Mouse (Mus musculus) frontal cortex, adult (tissue): ENCODE data around the gene Zfp791.
A peak's percentile ranks its signal among the peaks of the same experiment; 100 is the strongest.
"Not testable (repeated sequence)": the region's sequence is repeated elsewhere in the genome, so short reads cannot be mapped to it uniquely, and the experiment has no call there.

Source experiments
- ATAC-seq: cut with Nextera tagmentation; 2 replicates; pipeline ENCODE4 v1.9.2; 2017; ENCODE audit warnings: mild to moderate bottlenecking, moderate library complexity, mixed read lengths; ENCODE audit not compliant: low TSS enrichment

The Zfp791 gene

DNA sequence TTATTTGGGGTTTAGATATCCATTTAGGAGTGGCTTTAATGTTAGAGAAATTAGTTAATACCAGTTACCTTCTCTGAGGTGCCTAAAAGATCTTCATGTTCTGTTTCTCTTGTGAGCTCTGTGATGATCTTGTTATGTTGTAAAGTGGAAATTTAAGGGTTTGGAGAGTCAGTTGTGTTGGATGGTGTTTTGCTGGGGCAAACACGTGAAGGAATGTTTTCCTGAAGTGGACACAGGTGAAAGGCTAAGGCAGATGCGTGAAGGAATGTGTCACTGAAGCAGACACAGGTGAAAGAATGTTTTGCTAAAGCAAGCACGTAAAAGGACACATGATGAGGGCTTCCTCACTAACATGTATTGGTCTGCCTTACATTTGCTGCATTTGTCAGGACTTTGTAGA, at the start of gene Zfp791:
Gene Zfp791, minus strand, starts transcription at position 101 of the 400 bp plus-strand sequence.
- ATAC-seq, result no peak

DNA sequence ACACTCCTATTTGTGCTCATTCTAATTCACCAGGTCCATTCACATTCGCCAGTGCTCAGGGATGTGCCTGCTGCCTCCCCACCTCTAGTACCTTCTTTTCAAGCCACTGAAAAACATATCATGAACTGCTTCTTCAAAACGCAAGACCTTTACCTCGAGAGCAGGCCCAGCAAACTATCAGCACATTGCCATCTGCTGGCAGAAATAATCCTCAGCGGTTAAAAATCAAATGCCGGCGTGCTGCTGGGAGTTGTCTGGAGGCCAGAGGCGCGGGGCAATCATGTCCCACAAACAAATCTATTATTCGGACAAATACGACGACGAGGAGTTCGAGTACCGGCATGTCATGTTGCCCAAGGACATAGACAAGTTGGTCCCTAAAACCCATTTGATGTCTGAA, 48.4 kb upstream of the Zfp791 start:
- ATAC-seq, result peak; percentile 72; the same call in 1 of the 2 replicates

DNA sequence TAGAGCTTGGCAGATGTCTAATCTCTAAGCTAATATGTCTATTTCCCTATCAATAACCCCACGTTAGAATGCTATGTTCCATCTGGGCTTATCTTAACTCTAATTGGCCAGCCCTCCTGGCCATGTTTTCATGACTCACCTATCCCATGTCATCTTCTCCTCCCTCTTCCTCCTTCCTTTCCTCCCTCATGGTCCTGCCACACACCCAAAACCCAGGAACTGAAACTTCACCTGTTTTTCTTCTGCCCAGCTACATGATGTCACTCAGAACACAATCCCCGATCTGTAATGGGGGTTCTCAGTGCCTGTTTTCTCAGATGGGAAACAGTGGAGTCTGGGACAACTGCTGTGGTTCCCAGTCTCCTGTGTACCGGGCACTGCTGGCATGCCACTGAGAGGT, 28.7 kb upstream of the Zfp791 start, which contains the start of gene Cks1brt:
Gene Cks1brt, plus strand, starts transcription at position 301 of the 400 bp plus-strand sequence.
- no peak for ATAC-seq

DNA sequence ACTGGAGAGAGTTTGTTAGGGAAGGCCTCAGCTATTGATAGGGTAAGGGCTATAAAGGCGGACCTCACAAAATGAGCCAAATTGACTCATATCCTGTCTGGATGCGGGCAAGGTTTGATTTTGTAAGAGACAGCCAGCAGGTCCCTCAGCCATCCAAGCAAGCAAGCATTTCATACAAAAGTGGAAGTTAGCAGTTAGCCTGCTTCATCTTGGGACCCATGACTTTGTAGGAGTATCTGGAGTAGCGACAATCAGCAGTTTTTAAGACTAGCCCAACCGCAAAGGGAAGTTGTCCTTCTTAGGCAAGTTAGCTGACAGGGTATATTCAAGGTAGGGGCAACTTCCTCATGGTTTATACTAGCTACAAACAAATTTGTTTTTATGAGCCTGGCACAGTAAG, 19.6 kb upstream of the Zfp791 start:
- no peak for ATAC-seq

DNA sequence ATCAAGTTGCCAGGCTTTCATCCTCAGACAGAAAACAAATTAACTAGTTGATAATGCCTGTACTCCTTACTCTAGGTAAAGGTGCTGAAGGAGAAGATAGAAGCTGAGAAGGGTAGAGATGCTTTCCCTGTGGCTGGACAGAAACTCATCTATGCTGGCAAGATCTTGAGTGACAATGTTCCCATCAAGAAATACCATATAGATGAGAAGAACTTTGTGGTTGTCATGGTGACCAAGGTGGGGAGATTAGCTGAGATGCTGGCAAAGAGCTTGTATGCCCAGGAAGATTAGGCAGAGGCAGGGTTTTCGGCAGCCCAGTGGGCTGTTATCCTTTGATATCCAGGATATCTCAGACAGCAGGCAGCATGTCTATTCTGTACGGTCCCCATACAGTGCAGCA, 12.8 kb upstream of the Zfp791 start:
- not testable (repeated sequence) for ATAC-seq

DNA sequence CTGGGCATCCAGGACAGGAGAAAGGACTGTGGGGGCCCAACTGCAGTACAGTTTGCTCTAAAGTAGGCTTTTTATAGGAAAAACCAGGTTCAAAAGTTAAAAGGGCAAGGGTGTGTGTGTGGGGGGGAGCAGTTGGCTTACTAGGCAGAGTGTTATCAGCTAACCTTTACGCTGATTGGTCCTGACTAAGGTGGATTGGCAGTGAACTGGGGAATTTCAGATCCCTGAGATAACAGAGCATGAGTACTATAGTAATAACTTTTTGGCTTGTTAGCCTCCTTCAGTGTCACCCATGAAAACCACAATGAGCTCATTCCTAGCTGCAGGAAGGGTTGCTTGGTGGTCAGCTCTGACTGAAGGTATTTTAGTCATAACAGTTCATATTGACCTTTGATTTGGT, 9.4 kb upstream of the Zfp791 start:
- no peak for ATAC-seq

DNA sequence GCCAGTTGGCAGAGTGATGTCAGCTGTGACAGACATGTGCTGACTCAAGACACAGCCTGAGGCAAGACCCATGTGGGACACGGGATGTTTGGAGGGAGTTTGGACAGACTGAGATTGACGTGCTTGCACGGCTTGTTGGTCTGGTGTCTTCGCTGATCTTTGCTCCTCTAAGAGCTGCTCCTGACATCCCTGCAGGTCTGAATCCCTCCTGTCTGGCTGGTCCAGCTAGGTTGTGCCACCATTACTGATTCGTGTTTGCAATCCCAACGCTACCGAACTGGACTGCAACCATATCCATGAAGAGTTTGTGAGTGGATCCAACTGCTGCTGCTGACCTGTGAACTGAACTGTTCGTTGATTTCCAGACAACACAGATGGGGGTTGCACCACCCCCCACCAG, 796 bp upstream of the Zfp791 start:
- ATAC-seq, result no peak

DNA sequence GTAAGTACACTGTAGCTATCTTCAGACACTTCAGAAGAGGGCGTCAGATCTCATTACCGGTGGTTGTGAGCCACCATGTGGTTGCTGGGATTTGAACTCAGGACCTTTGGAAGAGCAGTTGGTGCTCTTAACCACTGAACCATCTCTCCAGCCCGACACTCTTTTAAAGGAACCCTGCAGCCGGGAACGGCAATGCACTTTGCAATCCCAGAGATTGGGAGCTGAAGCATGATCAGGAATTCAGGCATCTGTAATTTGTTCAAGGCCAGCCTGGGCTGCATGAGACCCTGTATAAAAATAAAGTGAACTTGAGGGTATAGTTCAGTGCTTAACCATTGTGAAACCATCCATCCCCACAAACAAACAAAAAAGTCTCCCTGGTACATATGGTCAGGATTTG, 2.6 kb downstream of the Zfp791 start:
- ATAC-seq, result not testable (repeated sequence)

DNA sequence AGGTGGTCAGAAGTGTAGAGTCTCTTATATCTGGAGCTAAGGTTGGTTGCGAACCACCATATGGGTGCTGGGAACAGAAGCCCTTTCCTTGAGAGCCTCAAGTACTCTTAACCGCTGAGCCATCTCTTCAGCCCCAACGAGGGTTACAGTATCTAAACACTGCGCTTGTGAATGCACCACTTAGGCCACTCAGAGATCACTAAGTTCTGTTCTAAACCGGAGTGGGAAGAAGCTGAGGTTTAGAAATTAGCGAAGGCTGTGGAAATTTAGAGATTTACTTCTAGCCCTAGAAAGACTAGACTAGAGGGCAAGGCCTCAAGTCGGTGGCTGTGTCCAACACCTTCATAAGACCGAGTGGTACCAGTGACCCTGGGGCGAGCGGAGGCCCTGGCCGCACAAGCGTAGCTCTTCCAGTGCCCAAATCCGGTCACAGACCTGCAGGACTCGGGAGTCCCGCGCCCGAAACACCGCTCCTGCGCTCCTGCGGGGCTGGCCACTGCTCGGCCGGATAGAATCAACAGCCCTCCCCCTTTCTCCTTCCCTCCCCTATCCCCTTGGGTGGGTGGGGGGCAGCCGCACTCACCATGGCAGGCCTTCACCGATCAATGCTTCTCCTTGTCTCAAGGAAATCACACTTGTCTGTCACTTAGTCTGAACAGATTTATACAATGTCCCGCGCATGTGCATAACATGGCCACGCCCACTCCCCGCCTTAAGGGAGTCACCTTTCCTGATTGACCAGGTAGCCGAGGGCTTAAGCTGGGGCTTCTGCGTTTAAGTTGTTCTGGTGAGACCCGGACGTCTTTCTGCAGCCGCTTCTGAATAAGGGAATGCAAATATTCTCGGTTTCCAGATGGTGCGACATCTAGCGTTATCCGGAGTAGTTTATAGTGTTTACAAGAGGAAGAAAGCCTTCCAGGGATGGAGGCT, 3.6 kb downstream of the Zfp791 start:
- ATAC-seq, result peak; percentile 97

DNA sequence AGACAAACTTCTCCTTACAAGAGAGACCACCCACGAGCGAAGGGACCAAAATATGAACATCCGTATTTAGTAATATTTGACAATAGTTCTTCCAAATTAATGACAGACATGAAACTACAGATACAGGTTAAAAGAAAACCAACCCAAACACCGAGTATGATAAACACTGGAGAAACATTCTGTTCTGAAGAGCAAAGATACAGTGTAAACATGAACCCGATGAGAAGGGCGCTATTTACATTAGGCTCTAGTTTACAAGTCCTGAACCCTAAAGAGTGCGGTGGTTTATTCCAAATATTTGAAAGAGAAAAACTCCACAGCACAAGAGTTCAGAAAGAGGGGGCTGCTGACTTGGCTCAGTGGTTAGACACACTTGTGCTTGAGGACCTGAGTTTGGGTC, 5.9 kb downstream of the Zfp791 start:
- ATAC-seq, result no peak

DNA sequence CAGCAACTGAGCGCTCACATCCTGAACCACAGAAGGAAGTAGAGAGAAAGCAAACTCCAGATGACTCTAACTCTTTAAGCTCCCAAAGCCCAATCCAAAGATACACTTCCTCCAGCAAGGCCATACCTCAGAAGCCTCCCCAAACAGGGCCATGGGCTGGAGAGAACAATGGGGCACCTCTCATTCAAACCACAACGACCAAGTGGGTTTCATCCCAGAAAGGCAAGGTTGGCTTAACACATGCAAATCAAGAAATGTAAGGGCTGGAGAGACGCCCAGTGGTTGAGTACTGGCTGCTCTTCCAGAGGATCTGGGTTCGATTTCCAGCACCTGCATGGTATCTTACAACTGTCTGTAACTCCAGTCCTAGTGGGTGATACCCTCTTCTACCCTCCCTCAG, 7.4 kb downstream of the Zfp791 start:
- ATAC-seq, result no peak

DNA sequence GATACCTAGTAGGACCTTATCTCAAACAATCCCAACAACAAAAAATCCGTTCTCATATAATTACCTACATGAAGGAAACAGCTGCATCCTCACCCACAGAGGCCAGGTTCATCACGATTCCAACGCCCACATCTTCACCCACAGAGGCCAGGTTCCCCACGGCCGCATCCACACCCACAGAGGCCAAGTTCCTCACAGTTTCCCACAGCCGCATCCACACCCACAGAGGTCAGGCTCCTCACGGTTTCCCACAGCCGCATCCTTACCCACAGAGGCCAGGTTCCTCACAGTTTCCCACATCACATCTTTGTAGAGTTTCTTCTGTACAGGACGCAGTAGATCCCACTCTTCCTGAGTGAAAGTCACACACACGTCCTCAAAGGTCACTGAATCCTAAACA, 9.7 kb downstream of the Zfp791 start:
- ATAC-seq, result no peak

DNA sequence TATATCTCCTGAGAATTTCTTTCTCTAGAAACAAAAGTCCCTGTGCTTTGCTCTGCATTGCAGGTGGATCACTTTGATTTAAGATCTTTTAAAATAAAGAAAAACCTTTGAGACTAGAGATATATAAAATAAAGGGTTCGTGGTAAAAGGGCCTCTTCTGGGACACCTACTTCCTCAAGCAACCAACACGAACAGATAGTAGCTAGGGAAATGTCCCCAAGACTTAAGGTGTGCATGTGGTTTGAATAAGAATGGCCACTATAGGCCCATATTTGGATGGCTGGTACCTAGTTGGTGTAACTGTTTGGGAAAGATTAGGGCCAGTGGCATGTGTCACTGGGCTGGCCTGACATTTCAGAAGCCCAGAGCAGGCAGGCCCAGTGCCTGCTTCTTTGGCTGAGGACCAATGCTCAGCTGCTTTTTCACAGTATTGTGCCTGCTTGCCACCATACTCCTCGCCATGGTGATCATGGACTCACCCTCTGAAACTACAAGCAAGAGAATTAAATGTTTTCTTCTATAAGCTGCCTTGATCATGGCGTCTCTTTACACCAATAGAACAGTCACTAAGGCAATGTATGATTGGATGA, 22.7 kb downstream of the Zfp791 start:
- no peak for ATAC-seq

DNA sequence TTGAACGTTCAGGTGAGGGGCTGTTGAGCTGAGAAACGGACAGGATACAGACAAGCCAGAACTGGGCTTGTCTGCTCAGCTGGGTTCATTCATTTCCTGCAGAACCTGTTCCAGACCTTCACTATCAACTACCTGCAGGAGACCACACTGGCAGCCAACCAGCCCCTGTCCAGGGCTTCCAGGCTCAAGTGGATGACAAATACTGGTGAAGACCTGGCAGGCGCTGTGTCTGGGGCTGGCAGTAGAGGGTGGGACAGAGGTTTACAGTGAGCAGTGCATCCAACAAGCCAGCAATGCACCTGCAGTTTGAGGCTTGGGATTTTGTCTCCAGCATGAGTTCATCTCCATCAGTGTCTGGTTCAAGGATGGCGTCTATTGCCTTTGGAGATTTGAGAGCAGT, 26.0 kb downstream of the Zfp791 start:
- no peak for ATAC-seq

DNA sequence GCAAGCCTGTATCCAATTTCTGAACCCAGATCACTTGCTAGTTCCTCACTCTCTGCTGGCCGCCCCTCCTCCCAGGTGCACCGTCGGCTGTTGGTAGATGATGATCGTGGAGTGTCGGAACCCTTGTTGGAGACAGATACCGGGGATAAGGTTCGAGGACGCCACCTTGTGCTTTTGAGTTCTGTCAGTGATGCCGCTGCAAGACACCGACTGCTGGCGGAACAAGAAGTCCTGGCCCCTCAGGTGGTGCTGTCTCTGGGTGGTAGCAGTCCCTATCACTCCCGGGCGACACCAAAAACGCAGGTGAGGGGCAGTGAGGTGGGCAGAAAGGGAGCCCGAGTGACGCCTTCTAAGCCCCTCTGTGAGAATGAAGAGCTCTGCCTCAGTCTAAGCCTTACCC, 26.7 kb downstream of the Zfp791 start:
- no peak for ATAC-seq

DNA sequence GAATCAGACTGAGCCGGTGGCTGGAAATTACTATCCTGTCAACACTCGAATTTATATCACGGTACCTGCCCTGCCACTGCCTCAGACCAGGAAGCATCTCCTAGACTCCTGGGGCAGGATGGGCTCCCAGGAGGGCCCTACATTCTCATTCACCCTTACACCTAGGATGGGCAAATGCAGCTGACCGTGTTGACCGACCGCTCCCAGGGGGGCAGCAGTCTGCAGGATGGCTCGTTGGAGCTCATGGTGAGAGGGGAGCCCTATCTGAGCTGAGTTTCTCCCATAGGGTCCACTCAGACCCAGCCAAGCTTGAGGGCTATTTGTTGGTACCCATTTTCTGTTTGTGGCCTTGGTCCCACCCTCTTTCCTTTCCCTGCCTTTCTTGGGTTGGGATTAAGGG, 27.3 kb downstream of the Zfp791 start:
- ATAC-seq, result no peak

DNA sequence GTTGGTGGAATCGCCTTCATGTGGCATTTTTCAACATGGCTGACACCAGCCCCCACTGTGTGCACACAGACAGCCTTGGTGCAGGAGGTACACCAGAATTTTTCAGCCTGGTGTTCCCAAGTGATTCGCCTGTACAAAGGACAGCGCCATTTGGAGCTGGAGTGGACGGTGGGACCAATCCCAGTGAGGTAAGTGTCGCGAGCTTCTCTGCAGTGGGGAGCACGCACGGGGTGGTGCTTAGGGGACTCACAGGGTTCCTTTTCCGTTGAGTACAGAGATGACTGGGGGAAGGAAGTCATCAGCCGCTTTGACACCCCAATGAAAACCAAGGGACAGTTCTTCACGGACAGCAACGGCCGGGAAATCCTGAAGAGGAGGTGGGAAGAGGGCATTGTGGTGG, 27.8 kb downstream of the Zfp791 start:
- no peak for ATAC-seq

DNA sequence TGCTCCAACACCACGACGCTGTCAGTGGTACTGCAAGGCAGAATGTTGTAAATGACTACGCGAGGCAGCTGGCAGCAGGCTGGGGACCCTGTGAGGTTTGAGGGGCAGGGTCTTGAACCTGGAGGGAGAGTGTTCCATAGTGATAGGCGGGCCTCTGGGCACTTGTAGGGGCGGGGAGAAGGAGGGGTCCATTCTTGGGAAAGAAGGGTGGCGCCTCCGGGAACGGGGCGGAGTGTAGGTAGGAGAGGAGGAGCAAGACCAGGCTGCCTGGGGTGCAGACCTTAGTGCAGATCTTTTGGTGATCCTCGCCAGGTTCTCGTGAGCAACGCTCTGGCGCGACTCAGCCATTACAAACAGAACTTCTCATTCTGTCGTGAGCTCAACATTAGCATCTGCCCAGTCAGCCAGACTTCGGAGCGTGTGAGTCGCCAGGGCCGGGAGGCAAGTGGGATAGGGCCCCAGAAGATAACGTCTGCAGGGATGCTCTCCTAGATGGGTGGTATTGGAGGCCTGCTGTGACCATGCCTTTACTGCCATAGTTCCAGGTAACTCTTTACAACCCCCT, 31.3 kb downstream of the Zfp791 start:
- no peak; the same call in 1 of the 2 replicates for ATAC-seq

DNA sequence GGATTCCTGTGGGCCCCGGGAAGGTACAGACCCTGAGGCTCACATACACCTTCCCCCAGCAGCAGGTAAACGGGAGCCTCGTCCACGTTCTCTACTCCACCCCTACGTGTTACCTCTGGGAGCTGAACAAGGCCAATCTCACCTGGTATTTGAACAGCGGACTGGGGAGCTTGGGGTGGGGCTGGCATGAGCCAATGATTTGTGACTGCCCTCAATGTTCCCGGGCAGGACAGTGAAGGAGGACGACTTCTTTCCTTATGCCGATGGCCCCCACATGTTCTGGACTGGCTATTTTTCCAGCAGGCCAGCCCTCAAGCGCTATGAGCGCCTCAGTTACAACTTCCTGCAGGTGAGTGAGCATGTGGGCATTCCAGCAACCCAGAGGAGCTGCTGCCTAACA, 32.0 kb downstream of the Zfp791 start:
- ATAC-seq, result no peak

DNA sequence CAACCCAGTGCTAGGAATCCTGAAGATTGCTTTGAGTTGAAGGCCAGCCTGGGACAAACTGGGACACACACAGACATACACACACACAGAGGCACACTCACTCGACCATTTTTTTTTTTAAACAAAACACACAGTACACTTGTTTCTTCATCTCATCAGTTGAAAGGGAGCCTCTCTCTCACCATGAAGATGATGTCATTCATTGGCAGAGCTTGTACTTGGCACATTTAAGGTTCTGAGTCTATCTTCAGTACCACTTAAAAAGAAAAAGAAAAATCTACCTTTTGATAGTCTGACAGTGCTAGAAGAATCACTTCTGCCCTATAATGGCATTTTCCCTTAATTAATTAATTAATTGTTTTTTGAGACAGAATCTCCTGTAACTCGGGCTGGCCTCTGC, 34.1 kb downstream of the Zfp791 start:
- ATAC-seq, result no peak

DNA sequence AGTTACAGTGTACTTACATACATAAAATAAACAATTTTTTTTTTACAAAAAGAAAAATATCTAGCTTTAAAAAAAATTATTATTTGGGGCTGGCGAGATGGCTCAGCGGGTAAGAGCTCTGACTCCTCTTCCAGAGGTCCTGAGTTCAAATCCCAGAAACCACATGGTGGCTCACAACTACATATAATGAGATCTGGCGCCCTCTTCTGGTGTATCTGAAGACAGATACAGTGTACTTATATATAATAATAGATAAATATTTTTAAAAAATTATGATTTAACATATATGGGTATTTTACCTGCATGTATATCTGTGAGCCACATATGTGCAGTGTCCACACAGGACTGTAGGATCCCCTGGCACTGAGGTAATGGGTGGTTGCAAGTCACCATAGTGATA, 36.7 kb downstream of the Zfp791 start:
- ATAC-seq, result no peak

DNA sequence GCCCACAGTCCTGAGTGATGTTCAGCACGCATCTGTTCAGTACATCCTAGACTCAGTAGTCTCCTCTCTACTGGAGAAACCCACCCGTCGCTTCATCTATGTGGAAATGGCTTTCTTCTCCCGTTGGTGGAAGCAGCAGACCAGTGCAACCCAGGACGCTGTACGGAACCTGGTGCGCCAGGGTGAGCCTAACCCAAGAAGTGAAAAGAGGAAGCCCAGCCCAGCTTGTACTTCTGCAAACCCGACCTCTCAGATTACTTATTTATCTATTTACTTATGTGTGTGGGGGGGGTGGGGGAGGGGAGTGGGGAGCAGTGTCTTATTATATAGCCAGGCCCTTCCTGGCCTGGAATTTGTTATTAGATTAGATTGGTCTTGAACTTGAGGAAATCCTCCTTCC, 38.3 kb downstream of the Zfp791 start:
- ATAC-seq, result no peak
